Mouse (Mus musculus) forebrain, embryonic 12.5 days (tissue): Measurements from ENCODE around the gene Lyrm1. TPM values are rescaled to one million over a fixed set of nuclear protein-coding genes. Genes with fewer than 3 reads are reported as not detected.

Source experiments
- ATAC-seq: fragments of 200-750 bp; cut with Nextera tagmentation; 2 replicates; pipeline ENCODE4 v1.8.0; 2017; ENCODE audit warnings: moderate TSS enrichment; ENCODE audit not compliant: low FRiP score
- H3K27ac ChIP-seq: fragments of 300-500 bp; sonication (generic); 2 replicates; pipeline ENCODE4 v1.5.1; 2016; ENCODE audit warnings: mild to moderate bottlenecking
- H3K27me3 ChIP-seq: fragments of 300-500 bp; sonication (generic); 2 replicates; pipeline ENCODE4 v1.6.1; 2016; ENCODE audit warnings: mild to moderate bottlenecking
- H3K36me3 ChIP-seq: fragments of 300-500 bp; sonication (generic); replicated peaks from 2 replicates; pipeline ENCODE4 v1.6.1; 2016; ENCODE audit warnings: mild to moderate bottlenecking
- H3K4me1 ChIP-seq: fragments of 300-500 bp; sonication (generic); 2 replicates; pipeline ENCODE4 v1.6.1; 2016
- H3K4me2 ChIP-seq: fragments of 300-500 bp; sonication (generic); 2 replicates; pipeline ENCODE4 v1.6.1; 2016; ENCODE audit warnings: mild to moderate bottlenecking, moderate library complexity
- H3K4me3 ChIP-seq: fragments of 300-500 bp; sonication (generic); replicated peaks from 2 replicates; pipeline ENCODE4 v1.5.1; 2016; ENCODE audit warnings: mild to moderate bottlenecking
- H3K9ac ChIP-seq: fragments of 300-500 bp; sonication (generic); 2 replicates; pipeline ENCODE4 v1.6.1; 2016; ENCODE audit warnings: mild to moderate bottlenecking
- H3K9me3 ChIP-seq: fragments of 300-500 bp; sonication (generic); 2 replicates; pipeline ENCODE4 v1.6.1; 2016
- WGBS: fragments of 180-500 bp; shearing (Covaris S2); methylation state at CpG from one replicate; pipeline ENCODE4 v1.1.7; 2016; 5-methylcytosine and 5-hydroxymethylcytosine counted together
- polyA plus RNA-seq: library from polyadenylated mRNA; unstranded; fragments of >200 nt; fragmentation: Nextera tagmentation; extraction: Ambion mirVana; gene quantifications from 2 replicates; pipeline ENCODE4 v1.2.1, GENCODE M21; 2016

Lyrm1 gene
- polyA plus RNA-seq, 1 experiment from 2014 or later = 12.6 TPM

DNA sequence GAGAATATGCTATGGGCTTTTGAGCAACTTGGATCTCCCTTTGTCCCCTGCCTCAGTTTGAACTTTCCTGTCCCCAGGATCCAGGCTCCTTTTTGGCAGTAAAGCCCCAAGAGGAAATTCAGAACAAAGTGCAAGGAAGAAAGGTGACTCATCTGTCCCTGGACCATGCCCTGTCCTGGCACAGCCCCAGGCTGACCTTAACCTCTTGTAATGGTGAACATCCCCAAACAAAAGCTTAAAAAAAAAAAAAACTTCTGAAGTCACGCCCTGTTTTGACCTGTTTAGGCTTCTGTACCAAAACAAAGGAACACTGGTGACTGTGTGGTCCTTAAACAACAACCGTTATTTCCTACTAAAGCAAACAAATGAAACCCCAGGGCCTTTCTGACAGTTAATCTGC, 45.9 kb downstream of the Lyrm1 start:
- H3K4me1 ChIP-seq = no peaks in the 10 kb centered on the region
- H3K9ac ChIP-seq = no peak overlapping the region
- H3K4me2 ChIP-seq = no peak overlapping the region
- H3K36me3 ChIP-seq = no peaks in the 10 kb centered on the region
- no peak for ATAC-seq
- no peak overlapping the region for H3K4me3 ChIP-seq
- WGBS = 73% methylated on average over 2 of the region's 2 CpGs
- H3K27me3 ChIP-seq = no peaks in the 10 kb centered on the region
- no peaks in the 10 kb centered on the region for H3K9me3 ChIP-seq
- H3K27ac ChIP-seq = no peak overlapping the region

DNA sequence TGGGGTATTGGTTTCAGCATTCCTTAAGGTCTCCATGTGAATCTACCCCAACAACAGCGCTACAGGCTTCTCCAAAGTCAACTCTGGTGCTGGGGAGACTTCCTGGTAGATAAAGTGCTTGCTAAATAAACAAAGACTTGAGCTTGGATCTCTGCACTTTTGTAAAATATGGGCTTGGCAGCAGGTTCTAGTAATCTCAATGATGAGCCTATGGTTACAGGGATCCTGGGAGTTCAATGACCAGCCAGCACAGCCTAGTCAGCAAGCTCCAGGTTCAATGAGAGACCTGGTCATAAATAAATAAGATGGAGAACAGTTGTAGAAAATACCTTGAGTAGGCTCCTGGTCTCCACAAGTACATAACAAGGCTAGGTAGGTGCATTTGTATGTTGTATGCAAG, 58.4 kb downstream of the Lyrm1 start:
- H3K27me3 ChIP-seq = no peaks in the 10 kb centered on the region
- no peaks in the 10 kb centered on the region for H3K36me3 ChIP-seq
- WGBS = 89% methylated on average over 1 of the region's 1 CpGs
- H3K4me3 ChIP-seq = no peak overlapping the region
- H3K27ac ChIP-seq = no peak overlapping the region
- H3K4me2 ChIP-seq = no peak overlapping the region
- no peaks in the 10 kb centered on the region for H3K9me3 ChIP-seq
- no peak overlapping the region for H3K9ac ChIP-seq
- no peaks in the 10 kb centered on the region for H3K4me1 ChIP-seq
- no peak for ATAC-seq

DNA sequence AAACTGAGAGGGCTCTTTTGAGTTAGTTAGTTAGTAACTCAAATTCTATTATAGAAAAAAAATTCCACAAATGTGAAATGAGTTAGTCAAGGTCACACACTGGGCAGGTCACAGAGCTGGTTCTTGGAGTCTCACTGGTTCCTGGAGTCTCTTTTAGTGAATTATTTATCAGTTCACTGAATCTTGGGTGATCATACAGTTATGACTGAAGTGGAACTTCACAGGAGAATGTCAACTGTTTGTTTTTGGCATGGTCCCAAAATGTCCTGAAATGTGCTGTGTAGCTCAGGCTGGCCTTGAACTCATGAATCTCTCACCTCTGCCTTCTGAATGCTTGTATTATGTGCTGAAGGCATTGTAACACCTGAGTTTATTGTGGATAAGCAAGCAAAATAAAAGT, 61.8 kb downstream of the Lyrm1 start:
- ATAC-seq = no peak
- Histone ChIP-seq H3K4me1 (no peaks in the 10 kb centered on the region), H3K4me2 (no peak overlapping the region), H3K36me3 (no peaks in the 10 kb centered on the region), H3K9ac (no peak overlapping the region), H3K9me3 (no peaks in the 10 kb centered on the region), H3K4me3 (no peak overlapping the region), H3K27me3 (no peaks in the 10 kb centered on the region), H3K27ac (no peak overlapping the region)

DNA sequence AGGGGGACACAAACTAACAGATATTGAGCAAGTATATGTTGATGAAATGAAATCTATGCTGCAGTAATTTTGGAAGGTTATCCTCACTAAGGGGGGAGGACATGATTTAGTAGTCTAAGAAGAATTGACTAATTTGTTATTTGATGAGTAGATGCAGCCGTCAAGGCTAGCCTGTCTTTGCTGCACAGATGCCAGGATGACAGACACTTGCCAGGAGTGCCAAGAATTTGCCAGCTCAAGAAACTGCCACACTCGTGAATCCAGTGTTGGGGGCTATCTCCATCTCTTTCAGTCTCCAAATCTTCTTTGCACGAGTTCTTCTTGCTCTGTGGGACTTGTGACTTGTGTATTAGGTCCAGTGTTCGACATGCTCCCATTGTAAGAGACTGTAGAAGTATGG, 63.4 kb downstream of the Lyrm1 start:
- Histone ChIP-seq H3K4me2 (no peak overlapping the region), H3K36me3 (no peaks in the 10 kb centered on the region), H3K4me3 (no peak overlapping the region), H3K27ac (no peak overlapping the region), H3K9ac (no peak overlapping the region), H3K9me3 (no peaks in the 10 kb centered on the region), H3K27me3 (no peaks in the 10 kb centered on the region), H3K4me1 (no peaks in the 10 kb centered on the region)
- no peak for ATAC-seq
- WGBS = 72% methylated on average over 4 of the region's 4 CpGs

DNA sequence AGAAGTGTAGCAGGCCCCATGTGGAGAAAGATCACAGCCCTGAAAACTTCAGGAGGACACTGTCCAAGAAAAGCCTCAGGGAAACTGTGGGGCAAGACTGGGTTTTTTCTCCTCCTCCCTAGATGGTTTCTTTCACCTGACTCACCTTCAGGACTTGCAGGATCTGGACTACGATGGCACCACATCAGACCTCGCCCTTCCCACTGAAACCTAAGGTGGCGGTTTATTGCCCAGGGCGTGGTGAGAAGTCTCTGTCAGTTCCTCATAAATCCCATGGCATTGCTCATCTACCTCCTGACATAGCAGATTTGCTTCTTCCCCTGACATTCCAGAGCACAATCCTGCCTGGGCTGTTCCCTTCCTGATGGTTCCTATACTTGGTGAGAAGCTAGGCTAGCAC, 63.8 kb downstream of the Lyrm1 start:
- H3K4me1 ChIP-seq = no peaks in the 10 kb centered on the region

DNA sequence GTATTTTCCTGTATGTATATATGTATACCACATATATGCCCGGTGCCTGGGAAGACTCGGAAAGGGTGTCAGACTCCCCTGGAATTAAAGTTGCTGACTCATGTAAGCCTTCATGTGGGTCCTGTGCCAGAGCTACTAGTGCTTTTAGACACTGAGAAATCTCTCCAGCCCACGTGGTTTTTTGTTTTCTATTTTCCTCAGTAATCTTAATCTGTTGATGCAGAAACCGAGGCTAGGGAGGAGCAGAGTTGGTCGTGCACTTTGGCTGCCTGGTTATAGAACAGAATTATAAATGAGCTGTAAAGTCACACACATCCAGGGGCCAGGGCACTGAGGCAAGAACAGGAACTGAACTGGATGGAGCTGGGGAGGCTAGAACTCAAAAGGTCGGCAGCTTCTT, 64.3 kb downstream of the Lyrm1 start:
- Histone ChIP-seq H3K4me2 (no peak overlapping the region), H3K36me3 (no peaks in the 10 kb centered on the region), H3K4me3 (no peak overlapping the region), H3K27me3 (no peaks in the 10 kb centered on the region), H3K4me1 (no peaks in the 10 kb centered on the region), H3K9me3 (no peaks in the 10 kb centered on the region), H3K9ac (no peak overlapping the region), H3K27ac (no peak overlapping the region)
- no peak for ATAC-seq
- 82% methylated on average over 6 of the region's 6 CpGs for WGBS

More for the DNA sequence above, 63.8 kb downstream of the Lyrm1 start:
- ATAC-seq = no peak
- Histone ChIP-seq H3K27me3 (no peaks in the 10 kb centered on the region), H3K4me2 (no peak overlapping the region), H3K36me3 (no peaks in the 10 kb centered on the region), H3K4me3 (no peak overlapping the region), H3K9me3 (no peaks in the 10 kb centered on the region), H3K27ac (no peak overlapping the region), H3K9ac (no peak overlapping the region)
- 94% methylated on average over 4 of the region's 4 CpGs for WGBS

DNA sequence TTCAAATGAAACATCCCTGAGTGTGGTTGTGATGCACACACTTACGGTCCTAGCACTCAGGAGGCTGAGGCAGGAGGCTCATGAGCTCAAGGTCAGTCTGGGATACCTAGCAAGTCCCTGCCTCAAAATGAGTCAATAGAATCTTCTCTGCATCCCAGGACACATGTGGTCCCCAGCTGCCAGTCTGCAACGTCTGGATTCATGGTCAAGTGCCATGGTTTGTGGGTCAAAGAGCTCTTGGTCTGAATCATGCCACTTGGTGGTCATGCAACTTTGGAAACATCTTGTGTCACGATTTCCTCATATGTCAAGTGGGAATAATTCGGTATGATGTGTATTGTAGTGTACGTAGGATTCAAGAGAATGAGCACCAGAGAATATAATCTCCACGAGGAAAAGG, 64.9 kb downstream of the Lyrm1 start:
- H3K27me3 ChIP-seq = no peaks in the 10 kb centered on the region
- H3K9ac ChIP-seq = no peak overlapping the region
- no peak overlapping the region for H3K4me2 ChIP-seq
- no peak overlapping the region for H3K27ac ChIP-seq
- no peak overlapping the region for H3K4me3 ChIP-seq
- H3K9me3 ChIP-seq = no peaks in the 10 kb centered on the region
- H3K36me3 ChIP-seq = no peaks in the 10 kb centered on the region
- no peaks in the 10 kb centered on the region for H3K4me1 ChIP-seq
- no peak for ATAC-seq
- WGBS = 89% methylated on average over 6 of the region's 6 CpGs

DNA sequence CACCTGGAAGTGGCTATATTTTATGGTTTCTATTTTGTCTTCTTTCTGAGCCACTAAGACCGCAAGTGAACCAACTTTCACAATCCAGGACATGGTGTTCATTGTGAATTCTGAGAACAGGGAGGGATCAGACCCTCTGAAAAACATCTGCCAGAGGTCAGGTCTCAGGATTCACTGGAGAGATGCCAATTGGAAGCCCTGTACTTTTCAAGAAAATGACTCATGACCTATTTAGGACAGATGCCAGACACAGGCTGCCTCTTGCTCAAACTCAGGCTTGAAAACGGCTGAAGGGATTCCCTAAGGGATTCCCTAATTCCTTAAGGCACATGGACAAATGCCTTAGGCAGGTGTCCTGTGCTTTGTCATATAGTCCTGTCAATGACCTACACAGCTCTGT, 65.4 kb downstream of the Lyrm1 start:
- no peak overlapping the region for H3K9ac ChIP-seq
- ATAC-seq = no peak
- no peaks in the 10 kb centered on the region for H3K36me3 ChIP-seq
- no peak overlapping the region for H3K4me2 ChIP-seq
- H3K4me1 ChIP-seq = no peaks in the 10 kb centered on the region
- H3K27ac ChIP-seq = no peak overlapping the region
- WGBS = 73% methylated on average over 2 of the region's 2 CpGs
- no peak overlapping the region for H3K4me3 ChIP-seq
- no peaks in the 10 kb centered on the region for H3K27me3 ChIP-seq
- no peaks in the 10 kb centered on the region for H3K9me3 ChIP-seq

DNA sequence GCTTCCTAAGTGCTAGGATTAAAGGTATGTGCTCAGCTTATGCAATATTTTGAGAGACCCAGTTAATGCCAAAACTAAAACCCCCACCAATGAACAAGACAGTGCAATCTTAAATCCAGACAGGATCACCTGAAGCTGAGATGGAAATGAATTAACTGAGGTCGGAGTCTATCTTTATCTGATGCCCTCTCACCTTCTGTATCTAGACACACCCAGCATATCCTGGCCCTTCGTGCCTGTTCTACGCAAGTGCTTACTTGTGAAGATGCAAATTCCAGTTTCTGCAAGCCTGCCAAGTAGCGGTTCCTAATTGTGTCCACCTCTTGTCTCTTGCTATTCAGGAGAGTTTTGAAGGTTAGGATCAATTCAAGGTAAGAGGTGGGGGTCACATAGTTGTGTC, 69.5 kb downstream of the Lyrm1 start:
- Histone ChIP-seq H3K36me3 (no peaks in the 10 kb centered on the region), H3K4me1 (no peaks in the 10 kb centered on the region), H3K27ac (no peak overlapping the region), H3K9me3 (no peaks in the 10 kb centered on the region), H3K4me2 (no peak overlapping the region), H3K4me3 (no peak overlapping the region), H3K27me3 (no peaks in the 10 kb centered on the region), H3K9ac (no peak overlapping the region)
- WGBS = 92% methylated on average over 4 of the region's 4 CpGs
- ATAC-seq = no peak

DNA sequence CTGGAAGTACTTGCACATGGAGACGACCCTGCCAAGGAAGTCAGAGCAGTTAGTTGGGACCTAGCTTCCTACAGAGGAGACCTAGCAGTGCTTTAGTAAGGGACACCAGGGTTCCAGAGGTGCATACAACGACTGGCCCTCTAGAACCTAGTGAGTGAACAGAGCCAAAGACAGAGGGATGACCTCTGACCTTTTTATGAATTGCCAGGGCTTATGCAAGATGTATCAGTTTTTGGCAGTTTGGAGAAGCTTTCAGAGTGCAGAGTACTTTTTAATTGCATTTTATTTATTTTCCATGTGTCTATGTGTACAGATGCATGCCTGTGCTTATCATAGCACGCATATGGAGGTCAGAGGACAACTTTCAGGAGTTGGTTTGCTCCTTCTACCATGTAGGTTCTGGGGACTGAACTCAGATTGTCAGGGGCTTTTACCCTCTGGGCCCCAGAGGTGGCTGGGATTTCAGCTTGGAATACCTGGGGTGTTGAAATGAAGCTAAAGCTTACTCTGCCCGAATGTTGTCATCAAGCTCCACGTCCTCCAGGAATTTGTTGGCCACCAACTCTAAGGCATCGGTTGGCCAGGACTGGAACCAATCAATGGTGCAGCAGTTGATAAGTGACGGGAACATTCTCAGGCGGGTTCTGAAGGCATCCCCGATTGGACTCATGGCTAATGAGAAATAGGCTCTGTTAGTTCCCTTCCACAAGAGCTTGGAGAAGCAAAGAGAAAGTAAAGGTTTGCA, 70.2 kb downstream of the Lyrm1 start:
- H3K4me1 ChIP-seq = no peaks in the 10 kb centered on the region
- no peak for ATAC-seq
- H3K36me3 ChIP-seq = no peaks in the 10 kb centered on the region
- H3K9me3 ChIP-seq = no peaks in the 10 kb centered on the region
- no peak overlapping the region for H3K9ac ChIP-seq
- WGBS = 89% methylated on average over 9 of the region's 9 CpGs
- no peak overlapping the region for H3K4me3 ChIP-seq
- no peaks in the 10 kb centered on the region for H3K27me3 ChIP-seq
- H3K4me2 ChIP-seq = no peak overlapping the region
- no peak overlapping the region for H3K27ac ChIP-seq

DNA sequence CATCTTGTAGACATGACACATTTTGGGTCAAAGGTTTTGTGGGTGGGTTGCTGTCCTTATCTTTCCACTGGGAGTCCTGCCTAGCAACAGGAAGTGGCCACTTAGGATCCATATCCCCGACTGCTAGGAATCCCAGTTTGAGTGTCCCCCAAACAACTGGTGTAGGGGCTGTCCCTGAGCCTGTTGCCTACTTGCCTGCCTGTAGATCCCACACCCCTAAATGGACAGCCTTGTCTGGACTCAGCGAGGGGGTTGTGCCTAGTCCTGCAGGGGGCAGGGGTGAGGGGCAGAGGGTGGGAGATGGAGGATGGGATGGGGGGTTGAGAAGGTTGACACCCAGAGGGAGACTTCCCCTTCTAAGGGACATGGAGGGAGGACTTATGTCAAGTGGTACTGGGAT, 73.7 kb downstream of the Lyrm1 start:
- Histone ChIP-seq H3K27me3 (no peaks in the 10 kb centered on the region), H3K9ac (no peak overlapping the region), H3K9me3 (no peaks in the 10 kb centered on the region), H3K4me1 (no peaks in the 10 kb centered on the region), H3K27ac (no peak overlapping the region), H3K4me2 (no peak overlapping the region), H3K4me3 (no peak overlapping the region), H3K36me3 (no peaks in the 10 kb centered on the region)
- ATAC-seq = no peak
- WGBS = 81% methylated on average over 2 of the region's 2 CpGs

DNA sequence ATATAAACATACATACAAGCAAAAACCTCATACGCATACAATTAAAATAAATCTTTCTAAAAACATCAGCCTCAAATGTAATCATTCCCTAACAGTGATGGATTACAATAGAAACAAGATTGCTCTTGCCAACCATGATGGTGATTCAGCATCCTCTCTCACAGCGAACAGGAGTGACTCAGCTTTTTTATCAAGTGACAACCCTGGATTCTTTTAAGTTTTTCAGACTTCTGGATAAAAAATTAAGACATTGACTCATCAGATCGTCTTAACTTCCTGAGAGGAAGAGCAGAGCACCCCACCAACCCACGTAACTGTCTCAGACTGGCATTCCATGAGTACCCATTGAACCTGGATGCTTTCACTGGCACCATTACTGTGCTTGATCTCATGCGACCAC, 78.6 kb downstream of the Lyrm1 start:
- Histone ChIP-seq H3K36me3 (no peaks in the 10 kb centered on the region), H3K4me3 (no peak overlapping the region), H3K27ac (no peak overlapping the region), H3K9ac (no peak overlapping the region), H3K4me1 (no peaks in the 10 kb centered on the region), H3K27me3 (no peaks in the 10 kb centered on the region), H3K9me3 (no peaks in the 10 kb centered on the region), H3K4me2 (no peak overlapping the region)
- 88% methylated on average over 5 of the region's 5 CpGs for WGBS
- no peak for ATAC-seq

DNA sequence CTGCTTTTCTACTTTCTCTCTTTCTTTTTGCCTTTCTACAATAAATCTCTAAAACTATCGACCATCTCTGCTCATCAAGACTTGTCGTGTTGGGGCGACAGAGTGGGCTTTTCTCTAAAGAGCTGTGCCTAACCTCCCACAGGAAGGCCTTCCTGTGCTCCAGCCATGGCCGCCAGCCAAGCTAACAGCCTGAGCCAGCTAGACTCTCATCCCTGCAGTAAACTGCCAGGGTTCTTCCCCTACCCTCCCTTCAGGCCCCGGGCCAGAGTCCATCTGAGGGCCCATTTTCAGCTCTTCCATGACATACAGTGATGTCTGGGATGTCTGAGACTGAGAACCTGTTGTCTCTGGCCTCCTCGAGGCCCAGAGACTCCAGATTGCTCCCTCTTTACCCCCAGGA, 80.6 kb downstream of the Lyrm1 start:
- no peak overlapping the region for H3K9ac ChIP-seq
- H3K27me3 ChIP-seq = no peaks in the 10 kb centered on the region
- H3K9me3 ChIP-seq = no peaks in the 10 kb centered on the region
- no peak overlapping the region for H3K4me2 ChIP-seq
- ATAC-seq = no peak
- H3K27ac ChIP-seq = no peak overlapping the region
- H3K4me3 ChIP-seq = no peak overlapping the region
- H3K36me3 ChIP-seq = no peaks in the 10 kb centered on the region
- H3K4me1 ChIP-seq = no peaks in the 10 kb centered on the region
- WGBS = 81% methylated on average over 6 of the region's 6 CpGs
